Mouse (Mus musculus): ENCODE measurements around the gene Gfra4.

DNA sequence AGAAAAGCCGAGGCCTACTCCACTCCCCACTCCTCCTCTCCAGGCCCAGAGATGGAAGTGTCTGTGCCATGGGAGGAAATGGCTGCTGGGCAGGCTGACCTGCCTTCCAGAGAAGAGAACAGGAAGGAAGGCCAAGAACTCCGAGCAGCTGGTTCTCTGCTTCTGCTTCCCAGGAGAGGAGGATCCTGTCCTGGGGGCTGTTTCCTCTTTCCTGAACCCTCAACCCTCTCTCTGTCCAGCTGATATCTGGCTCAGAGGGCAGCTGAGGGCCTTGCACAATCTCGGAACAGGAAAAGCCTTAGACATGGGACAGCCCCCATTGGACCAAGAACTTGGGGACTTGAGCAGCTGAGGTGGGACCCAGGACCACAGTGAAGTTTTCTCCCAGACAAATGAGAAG, 48.0 kb upstream of the Gfra4 start:
- TF ChIP-seq POLR2A (IDR thresholded peaks at IDR 0.05; ENCODE audit: borderline replicate concordance, extremely low read depth, insufficient read depth, insufficient read length, poor library complexity, severe bottlenecking) = no peak
- no peak for TF ChIP-seq CTCF (IDR thresholded peaks at IDR 0.05; ENCODE audit: borderline replicate concordance, extremely low read depth, insufficient read depth, insufficient read length)
